Mouse (Mus musculus) limb, embryonic 14.5 days (tissue): ENCODE results near the gene 2410137M14Rik. TPM values are rescaled to one million over a fixed set of nuclear protein-coding genes. Genes with fewer than 3 reads are reported as not detected.

Experiments
- ATAC-seq: fragments of 200-750 bp; cut with Nextera tagmentation; 2 replicates; pipeline ENCODE4 v1.8.0; 2017; ENCODE audit warnings: low read depth, moderate number of reproducible peaks, moderate TSS enrichment; ENCODE audit not compliant: low FRiP score
- DNase-seq: peaks from one replicate; pipeline ENCODE4 v3.0.0-alpha.2; 2015; ENCODE audit warnings: low spot score
- H3K27ac ChIP-seq: fragments of 300-500 bp; sonication (generic); replicated peaks from 2 replicates; pipeline ENCODE4 v1.5.1; 2014; ENCODE audit warnings: low read depth, mild to moderate bottlenecking, low read length, moderate library complexity, mixed read lengths
- H3K27me3 ChIP-seq: fragments of 300-500 bp; sonication (generic); 2 replicates; pipeline ENCODE4 v1.6.1; 2014; ENCODE audit warnings: low read length, mixed read lengths; ENCODE audit not compliant: control insufficient read depth, insufficient read depth
- H3K36me3 ChIP-seq: fragments of 300-500 bp; sonication (generic); 2 replicates; pipeline ENCODE4 v1.6.1; 2014; ENCODE audit warnings: mild to moderate bottlenecking, low read length, moderate library complexity, mixed read lengths; ENCODE audit not compliant: control insufficient read depth, insufficient read depth
- H3K4me1 ChIP-seq: fragments of 300-500 bp; sonication (generic); 2 replicates; pipeline ENCODE4 v1.6.1; 2014; ENCODE audit warnings: antibody characterized with exemption, low read length, mixed read lengths; ENCODE audit not compliant: control insufficient read depth, insufficient read depth
- H3K4me2 ChIP-seq: fragments of 300-500 bp; sonication (generic); replicated peaks from 2 replicates; pipeline ENCODE4 v1.6.1; 2014; ENCODE audit warnings: low read depth, mild to moderate bottlenecking, low read length, moderate library complexity; ENCODE audit not compliant: severe bottlenecking
- H3K4me3 ChIP-seq: fragments of 300-500 bp; sonication (generic); replicated peaks from 2 replicates; pipeline ENCODE4 v1.5.1; 2014; ENCODE audit warnings: low read length
- H3K9ac ChIP-seq: fragments of 300-500 bp; sonication (generic); 2 replicates; pipeline ENCODE4 v1.6.1; 2014; ENCODE audit warnings: mild to moderate bottlenecking, low read depth, low read length, moderate library complexity; ENCODE audit not compliant: severe bottlenecking
- H3K9me3 ChIP-seq: fragments of 300-500 bp; sonication (generic); 2 replicates; pipeline ENCODE4 v1.6.1; 2016; ENCODE audit warnings: low read length; ENCODE audit not compliant: control insufficient read depth
- POLR2A ChIP-seq: fragments of 200-500 bp; IDR thresholded peaks from 2 replicates; pipeline ENCODE4 v1.8.0; 2012; ENCODE audit warnings: inconsistent platforms, mild to moderate bottlenecking, moderate library complexity, borderline replicate concordance; ENCODE audit not compliant: insufficient read depth, insufficient read length; ENCODE audit errors: extremely low read depth
- WGBS: fragments of 180-500 bp; shearing (Covaris S2); extraction: QIAGEN DNeasy Blood & Tissue Kit; methylation state at CpG from one replicate; pipeline ENCODE4 v1.1.7; 2014; 5-methylcytosine and 5-hydroxymethylcytosine counted together
- polyA plus RNA-seq, 2 experiments: library from polyadenylated mRNA; depleted of rRNA in 1 of 2; stranded (reverse) in 1 of 2; unstranded in 1 of 2; fragments of >200 nt; fragmentation: Nextera tagmentation in 1 of 2; extraction: Ambion mirVana in 1 of 2; gene quantifications; 2 replicates each; pipeline versions ENCODE4 v1.2.1 to v1.2.3; 2012 to 2014

Gene 2410137M14Rik
- polyA plus RNA-seq, 2 experiments = 0.53 TPM; not detected in 1

DNA sequence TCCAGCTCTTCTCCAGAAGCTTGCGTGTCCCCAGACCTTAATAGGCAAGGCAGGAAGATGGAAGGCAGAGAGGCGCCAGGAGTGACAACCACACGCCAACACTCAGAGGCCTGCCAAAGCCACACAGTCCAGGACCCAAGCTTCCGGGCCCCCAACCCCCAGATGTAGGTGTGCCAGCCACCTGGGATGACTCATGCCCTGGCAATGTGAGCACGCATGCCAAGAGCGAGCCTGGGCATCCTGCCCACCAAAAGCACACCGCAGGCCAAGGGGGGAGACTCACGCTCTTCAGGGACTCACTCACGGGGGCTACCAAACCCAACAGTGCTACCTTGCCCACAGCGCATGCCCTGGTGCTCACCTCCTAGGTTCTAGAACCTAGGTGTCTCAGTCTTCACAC, 38.6 kb downstream of the 2410137M14Rik start:
- ATAC-seq (peak; percentile 39), DNase-seq (peak; percentile 52)
- peak overlapping the region; percentile 83 for H3K4me2 ChIP-seq
- no peak overlapping the region; the same call in 1 of the 2 replicates for H3K27ac ChIP-seq
- 0 out of 2 replicates have a peak, but pooled peaks cover 4% of the 10 kb centered on the region for H3K4me1 ChIP-seq
- H3K4me3 ChIP-seq = peak overlapping the region; percentile 45
- no peak for TF ChIP-seq POLR2A
- H3K36me3 ChIP-seq = no peaks in the 10 kb centered on the region
- WGBS = 57% methylated on average over 9 of the region's 10 CpGs
- H3K27me3 ChIP-seq = peaks cover 32% of the 10 kb centered on the region
- H3K9ac ChIP-seq = peak overlapping the region; percentile 45; the same call in 1 of the 2 replicates
- H3K9me3 ChIP-seq = no peaks in the 10 kb centered on the region

DNA sequence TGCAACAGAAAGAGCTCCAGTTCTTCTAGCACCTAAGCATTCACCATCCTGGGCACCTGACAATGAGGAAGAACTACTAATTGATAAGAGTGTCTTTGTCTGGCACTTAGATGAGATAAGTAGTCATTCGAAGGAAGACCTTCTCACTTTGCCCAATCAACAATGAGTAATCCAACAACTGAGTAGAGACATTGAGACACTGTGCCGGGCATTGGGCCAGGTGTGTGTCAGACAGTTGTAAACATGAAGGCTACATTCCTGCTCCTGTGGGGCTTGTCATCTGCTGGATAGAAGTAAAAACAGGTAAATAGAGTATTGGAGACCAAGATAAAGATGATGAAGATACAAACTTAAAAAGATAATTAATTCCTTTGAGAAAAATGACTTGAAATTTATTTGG, 43.0 kb downstream of the 2410137M14Rik start:
- TF ChIP-seq POLR2A = no peak
- Histone ChIP-seq H3K36me3 (no peaks in the 10 kb centered on the region), H3K4me3 (no peak overlapping the region), H3K27me3 (peaks cover 10% of the 10 kb centered on the region), H3K9ac (no peak overlapping the region), H3K4me2 (no peak overlapping the region), H3K27ac (no peak overlapping the region), H3K9me3 (no peaks in the 10 kb centered on the region), H3K4me1 (0 out of 2 replicates have a peak, but pooled peaks cover 4% of the 10 kb centered on the region)
- DNase-seq = no peak
- WGBS = 79% methylated on average over 2 of the region's 2 CpGs
- no peak for ATAC-seq

DNA sequence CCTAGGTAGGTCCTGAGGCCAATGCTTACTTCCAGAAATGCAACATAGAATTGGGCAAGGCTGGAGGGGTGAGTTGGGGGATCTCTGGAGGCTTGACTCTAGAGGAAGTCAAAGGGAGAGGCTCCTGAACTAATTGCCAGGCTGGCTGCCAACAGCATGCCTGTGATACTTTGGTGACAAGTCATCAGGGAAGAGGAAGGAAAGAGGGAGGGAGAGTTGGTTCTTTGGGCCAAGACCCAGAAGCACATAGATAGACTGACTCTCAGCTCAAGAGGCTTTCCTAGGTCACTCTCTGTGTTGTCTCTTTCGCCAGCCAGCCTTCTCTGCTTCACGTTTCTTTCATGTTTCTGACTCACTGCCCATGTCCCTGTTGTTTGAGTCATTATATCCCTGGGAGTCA, 49.2 kb downstream of the 2410137M14Rik start:
- Histone ChIP-seq H3K9ac (no peak overlapping the region), H3K4me3 (no peak overlapping the region), H3K36me3 (no peaks in the 10 kb centered on the region), H3K27ac (no peak overlapping the region), H3K27me3 (no peaks in the 10 kb centered on the region), H3K4me2 (no peak overlapping the region), H3K4me1 (no peaks in the 10 kb centered on the region), H3K9me3 (no peaks in the 10 kb centered on the region)
- WGBS = 71% methylated on average over 2 of the region's 2 CpGs
- ATAC-seq (no peak), DNase-seq (no peak)
- no peak for TF ChIP-seq POLR2A

DNA sequence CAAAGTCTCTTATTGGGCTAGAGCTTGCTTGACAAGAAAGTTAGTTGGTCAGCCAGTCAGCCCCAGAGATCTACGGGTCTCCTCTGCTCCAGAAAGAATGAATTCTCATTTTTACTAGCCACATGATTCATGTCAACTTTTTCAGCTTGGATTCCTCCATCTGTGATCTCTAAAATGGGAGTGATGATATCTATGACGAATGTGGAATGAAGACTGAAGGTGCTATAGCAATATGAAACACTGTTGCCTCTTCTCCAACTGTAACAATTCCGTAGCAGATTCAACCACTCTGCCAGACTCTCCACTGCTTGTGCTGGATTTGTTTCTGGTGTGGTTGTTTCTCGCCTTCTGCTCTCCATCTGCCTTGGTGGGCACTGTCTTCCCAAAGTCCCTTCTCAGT, 49.9 kb downstream of the 2410137M14Rik start:
- no peak for ATAC-seq
- no peak overlapping the region for H3K9ac ChIP-seq
- no peaks in the 10 kb centered on the region for H3K27me3 ChIP-seq
- H3K4me1 ChIP-seq = no peaks in the 10 kb centered on the region
- 86% methylated on average over 4 of the region's 4 CpGs for WGBS
- H3K4me2 ChIP-seq = no peak overlapping the region
- H3K36me3 ChIP-seq = no peaks in the 10 kb centered on the region
- H3K4me3 ChIP-seq = no peak overlapping the region
- no peak for TF ChIP-seq POLR2A
- no peak for DNase-seq
- no peaks in the 10 kb centered on the region for H3K9me3 ChIP-seq
- no peak overlapping the region for H3K27ac ChIP-seq

DNA sequence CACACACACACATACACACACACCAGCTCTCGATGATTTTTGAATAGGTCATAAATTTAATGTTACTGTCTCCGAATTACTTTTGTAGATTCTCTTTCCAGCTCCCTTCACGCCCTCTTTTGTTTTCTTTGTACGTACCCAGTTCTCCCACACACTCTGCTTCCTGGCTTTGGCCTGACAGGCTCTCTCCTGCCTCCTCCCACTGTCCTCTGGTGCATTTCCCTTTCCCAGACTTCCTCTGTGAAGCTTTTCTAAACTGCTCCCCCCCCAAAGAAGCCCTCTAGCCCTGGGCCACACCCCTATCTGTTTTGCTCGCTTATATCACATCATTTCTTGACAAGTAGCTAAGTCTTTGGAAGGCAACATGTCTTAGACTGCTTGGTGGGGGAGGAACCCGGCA, 50.8 kb downstream of the 2410137M14Rik start:
- H3K9ac ChIP-seq = no peak overlapping the region
- no peak for DNase-seq
- H3K27ac ChIP-seq = no peak overlapping the region
- H3K36me3 ChIP-seq = no peaks in the 10 kb centered on the region
- no peak overlapping the region for H3K4me3 ChIP-seq
- no peak for ATAC-seq
- no peak overlapping the region for H3K4me2 ChIP-seq
- no peaks in the 10 kb centered on the region for H3K9me3 ChIP-seq
- 69% methylated on average over 6 of the region's 6 CpGs for WGBS
- no peaks in the 10 kb centered on the region for H3K4me1 ChIP-seq
- no peak for TF ChIP-seq POLR2A
- H3K27me3 ChIP-seq = no peaks in the 10 kb centered on the region
